Mouse (Mus musculus) hindbrain, embryonic 14.5 days (tissue): Measurements from ENCODE around the gene A2m. TPM values are rescaled to one million over a fixed set of nuclear protein-coding genes. Genes with fewer than 3 reads are reported as not detected.
A peak's percentile ranks its signal among the peaks of the same experiment; 100 is the strongest.

Experiments
- ATAC-seq: fragments of 200-750 bp; cut with Nextera tagmentation; 2 replicates; pipeline ENCODE4 v1.8.0; 2017; ENCODE audit warnings: moderate number of reproducible peaks, mild to moderate bottlenecking, moderate TSS enrichment, moderate library complexity; ENCODE audit not compliant: low FRiP score
- DNase-seq: peaks from one replicate; pipeline ENCODE4 v3.0.0-alpha.2; 2015; ENCODE audit warnings: low spot score
- H3K27ac ChIP-seq: fragments of 300-500 bp; sonication (generic); 2 replicates; pipeline ENCODE4 v1.5.1; 2014; ENCODE audit warnings: mild to moderate bottlenecking, moderate library complexity
- H3K27me3 ChIP-seq: fragments of 300-500 bp; sonication (generic); 2 replicates; pipeline ENCODE4 v1.6.1; 2014; ENCODE audit warnings: mild to moderate bottlenecking, low read length, mixed read lengths; ENCODE audit not compliant: control insufficient read depth, insufficient read depth
- H3K36me3 ChIP-seq: fragments of 300-500 bp; sonication (generic); replicated peaks from 2 replicates; pipeline ENCODE4 v1.6.1; 2014; ENCODE audit not compliant: control insufficient read depth, insufficient read depth
- H3K4me1 ChIP-seq: fragments of 300-500 bp; sonication (generic); replicated peaks from 2 replicates; pipeline ENCODE4 v1.6.1; 2014; ENCODE audit warnings: antibody characterized with exemption, low read length, mixed read lengths; ENCODE audit not compliant: control insufficient read depth, insufficient read depth
- H3K4me2 ChIP-seq: fragments of 300-500 bp; sonication (generic); replicated peaks from 2 replicates; pipeline ENCODE4 v1.6.1; 2014; ENCODE audit warnings: mild to moderate bottlenecking, moderate library complexity
- H3K4me3 ChIP-seq: fragments of 300-500 bp; sonication (generic); replicated peaks from 2 replicates; pipeline ENCODE4 v1.5.1; 2014; ENCODE audit warnings: mild to moderate bottlenecking, low read length
- H3K9ac ChIP-seq: fragments of 300-500 bp; sonication (generic); 2 replicates; pipeline ENCODE4 v1.6.1; 2014
- H3K9me3 ChIP-seq: fragments of 300-500 bp; sonication (generic); 2 replicates; pipeline ENCODE4 v1.6.1; 2016; ENCODE audit warnings: low read length; ENCODE audit not compliant: control insufficient read depth
- WGBS: fragments of 180-500 bp; shearing (Covaris S2); extraction: QIAGEN DNeasy Blood & Tissue Kit; methylation state at CpG from one replicate; pipeline ENCODE4 v1.1.7; 2014; 5-methylcytosine and 5-hydroxymethylcytosine counted together
- polyA plus RNA-seq: library from polyadenylated mRNA; unstranded; fragments of >200 nt; fragmentation: Nextera tagmentation; extraction: Ambion mirVana; gene quantifications from 2 replicates; pipeline ENCODE4 v1.2.1, GENCODE M21; 2014

Gene A2m
- 21.1 and 21.2 TPM in 2 replicates for polyA plus RNA-seq

DNA sequence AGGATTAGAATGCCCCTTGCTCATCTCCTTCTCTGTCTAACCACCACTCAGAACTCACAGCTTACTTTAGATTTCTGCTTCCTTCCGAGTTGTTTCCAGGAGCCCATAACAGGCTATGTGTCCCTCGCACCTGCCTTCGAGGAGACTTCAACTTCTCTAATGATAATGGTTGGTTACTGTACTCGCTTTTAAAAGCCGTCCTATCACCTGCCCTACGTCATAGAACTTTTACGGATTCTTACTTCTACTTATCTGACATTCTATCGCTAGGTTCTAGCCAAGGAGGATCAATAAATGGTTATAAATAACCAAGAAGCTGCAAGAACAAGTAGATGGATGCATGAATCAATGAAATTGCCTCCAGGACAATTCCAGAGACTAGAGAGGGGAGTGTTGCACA, at the start of gene A2m:
Gene A2m (plus strand): TSS at position 301 of the 400 bp plus-strand sequence.
- Histone ChIP-seq H3K27me3 (no peaks in the 10 kb centered on the region), H3K9me3 (no peaks in the 10 kb centered on the region), H3K4me3 (peak within 1 kb of the TSS; percentile 13; the same call in 1 of the 2 replicates), H3K4me2 (peak within 1 kb of the TSS; percentile 44), H3K4me1 (no peaks in the 10 kb centered on the region), H3K36me3 (no peaks in the 10 kb centered on the region), H3K27ac (no peak within 1 kb of the TSS), H3K9ac (0 out of 2 replicates have a peak within 1 kb of the TSS, but pooled peaks have one; percentile 7)
- no peak for ATAC-seq
- DNase-seq: no peak
- WGBS: 89% methylated on average over 8 of the region's 8 CpGs

DNA sequence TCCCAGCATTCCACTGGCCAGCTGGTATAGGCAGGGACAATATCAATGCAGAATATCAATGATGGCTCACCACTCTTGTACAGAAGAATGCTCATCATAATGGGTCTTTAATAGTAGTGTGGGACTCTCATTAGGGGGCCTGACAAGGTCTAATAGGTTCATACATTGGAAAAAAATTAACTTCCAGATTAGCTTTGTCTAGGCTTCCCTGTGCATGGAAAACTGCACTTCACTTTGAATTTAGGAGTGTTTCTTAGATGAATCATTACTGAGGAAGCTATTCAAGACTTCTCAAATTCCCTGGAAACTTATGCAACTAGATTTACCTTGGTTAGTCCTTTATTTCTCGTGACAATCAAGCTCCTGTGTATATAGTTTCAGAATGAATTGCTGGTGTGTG, 45.0 kb upstream of the A2m start:
- Histone ChIP-seq H3K9me3 (no peaks in the 10 kb centered on the region), H3K36me3 (no peaks in the 10 kb centered on the region), H3K4me1 (no peaks in the 10 kb centered on the region), H3K27me3 (no peaks in the 10 kb centered on the region), H3K9ac (no peak overlapping the region), H3K4me2 (no peak overlapping the region), H3K4me3 (no peak overlapping the region), H3K27ac (no peak overlapping the region)
- WGBS: 52% methylated on average over 1 of the region's 1 CpGs
- no peak for DNase-seq
- no peak for ATAC-seq

DNA sequence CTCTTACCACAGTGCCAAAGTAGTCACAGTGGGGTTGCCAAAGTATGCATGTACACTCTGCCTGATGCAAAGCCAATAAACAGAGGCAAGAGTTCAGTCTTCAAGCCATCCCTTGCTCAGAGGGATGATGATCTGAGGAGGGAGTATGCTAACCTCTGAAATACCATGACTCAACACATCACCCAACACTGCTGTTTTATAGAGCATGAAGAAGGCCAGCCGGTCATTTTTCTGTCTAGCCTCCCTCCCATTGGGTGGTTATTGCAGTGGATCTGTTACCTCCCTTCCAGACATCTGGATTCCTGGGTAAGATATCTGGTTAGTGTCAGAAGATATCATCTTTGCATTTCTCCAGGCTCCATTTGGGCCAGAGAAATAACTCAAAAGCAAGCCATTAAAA, 34.2 kb upstream of the A2m start:
- Histone ChIP-seq H3K27me3 (no peaks in the 10 kb centered on the region), H3K4me3 (no peak overlapping the region), H3K9me3 (no peaks in the 10 kb centered on the region), H3K4me1 (no peaks in the 10 kb centered on the region), H3K27ac (no peak overlapping the region), H3K4me2 (no peak overlapping the region), H3K9ac (no peak overlapping the region), H3K36me3 (no peaks in the 10 kb centered on the region)
- 80% methylated on average over 1 of the region's 1 CpGs for WGBS
- ATAC-seq: no peak
- DNase-seq: no peak

DNA sequence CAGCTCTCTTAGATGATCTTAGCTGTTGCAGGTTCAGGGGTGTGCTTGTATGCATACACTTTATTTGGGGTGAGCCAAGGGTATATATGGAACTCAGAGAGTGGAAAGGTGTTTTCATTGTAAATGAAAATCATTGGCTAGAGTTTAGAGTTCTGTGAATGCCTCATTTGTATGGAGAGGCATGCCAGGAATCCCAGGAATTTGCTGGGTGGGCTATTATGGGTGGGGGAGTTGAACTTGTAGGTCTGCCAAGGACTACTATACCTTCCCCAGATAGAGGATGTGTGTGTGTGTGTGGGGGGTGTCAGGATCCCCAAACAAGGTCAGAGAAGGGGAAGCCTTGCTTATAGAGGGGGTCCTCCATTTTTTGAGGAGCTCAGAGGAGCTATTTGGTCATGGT, 27.3 kb upstream of the A2m start:
- H3K27me3 ChIP-seq: no peaks in the 10 kb centered on the region
- H3K9me3 ChIP-seq: no peaks in the 10 kb centered on the region
- H3K9ac ChIP-seq: no peak overlapping the region
- no peak for ATAC-seq
- H3K4me1 ChIP-seq: no peaks in the 10 kb centered on the region
- H3K36me3 ChIP-seq: no peaks in the 10 kb centered on the region
- no peak for DNase-seq
- no peak overlapping the region for H3K4me2 ChIP-seq
- no peak overlapping the region for H3K27ac ChIP-seq
- no peak overlapping the region for H3K4me3 ChIP-seq

DNA sequence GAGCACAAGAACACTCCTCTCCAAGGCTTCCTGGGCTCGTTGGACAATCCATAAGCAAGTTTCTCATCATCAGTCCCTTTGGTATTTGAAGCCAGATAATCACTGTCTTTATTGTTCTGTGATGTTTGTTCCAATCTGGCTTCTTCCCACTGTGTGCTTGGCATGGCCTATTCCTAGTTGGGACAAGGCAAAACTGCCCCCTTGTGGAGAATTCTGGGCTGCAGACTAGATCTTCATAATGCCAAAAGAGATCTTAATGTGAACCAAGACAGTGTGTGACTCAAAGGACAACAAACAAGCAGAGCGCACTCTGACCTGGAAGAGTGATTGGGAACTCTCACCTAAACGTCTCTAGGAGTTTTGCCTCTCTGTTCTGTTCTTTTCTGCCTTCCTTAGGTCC, 23.4 kb upstream of the A2m start:
- Histone ChIP-seq H3K9ac (no peak overlapping the region), H3K9me3 (no peaks in the 10 kb centered on the region), H3K27ac (no peak overlapping the region), H3K4me3 (no peak overlapping the region), H3K36me3 (no peaks in the 10 kb centered on the region), H3K4me1 (no peaks in the 10 kb centered on the region), H3K4me2 (no peak overlapping the region), H3K27me3 (no peaks in the 10 kb centered on the region)
- DNase-seq: no peak
- no peak for ATAC-seq
- 46% methylated on average over 3 of the region's 3 CpGs for WGBS

DNA sequence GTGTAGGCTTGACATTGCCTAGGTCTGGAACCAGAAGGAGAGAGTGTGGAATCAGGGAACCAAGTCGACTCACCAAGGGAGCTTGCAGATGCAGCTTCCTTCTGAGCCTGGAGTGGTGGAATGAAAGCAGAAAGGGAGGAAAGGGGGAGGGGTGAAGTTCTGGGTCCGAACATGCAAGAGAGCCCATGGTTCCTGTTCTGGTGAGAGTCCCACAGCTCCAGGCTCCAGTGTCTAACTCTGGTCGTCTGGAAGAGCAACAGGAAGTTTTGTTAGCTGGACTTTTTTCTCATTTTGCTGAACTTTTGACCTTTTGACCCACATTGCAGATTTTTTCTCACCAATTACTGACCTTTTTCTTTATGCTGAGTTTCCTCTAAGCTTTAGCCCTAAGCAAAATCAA, 17.7 kb upstream of the A2m start:
- Histone ChIP-seq H3K27me3 (no peaks in the 10 kb centered on the region), H3K4me1 (no peaks in the 10 kb centered on the region), H3K27ac (no peak overlapping the region), H3K36me3 (no peaks in the 10 kb centered on the region), H3K9me3 (no peaks in the 10 kb centered on the region), H3K4me2 (no peak overlapping the region), H3K4me3 (no peak overlapping the region), H3K9ac (no peak overlapping the region)
- WGBS: 30% methylated on average over 3 of the region's 3 CpGs
- ATAC-seq (no peak), DNase-seq (no peak)

DNA sequence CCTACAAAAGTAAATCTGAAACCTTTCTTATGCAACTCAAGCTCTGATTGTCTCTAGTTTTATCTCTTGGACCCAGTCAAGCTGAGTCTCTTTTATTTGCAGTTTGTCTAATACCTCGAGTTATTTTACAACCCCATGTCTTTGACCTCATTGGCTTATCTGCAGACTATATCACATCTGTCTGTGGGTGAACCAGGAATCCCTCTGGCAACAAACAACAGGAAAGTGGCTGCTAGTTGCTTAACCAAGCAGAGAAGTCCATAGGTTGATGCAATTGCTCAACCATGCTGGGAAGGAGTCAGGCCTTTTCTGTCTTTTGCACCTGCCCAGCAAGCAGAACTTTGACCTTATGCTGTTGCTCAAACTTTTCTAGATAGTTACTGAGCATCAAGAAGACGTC, 12.7 kb upstream of the A2m start:
- DNase-seq (no peak), ATAC-seq (no peak)
- no peaks in the 10 kb centered on the region for H3K9me3 ChIP-seq
- H3K27ac ChIP-seq: no peak overlapping the region
- no peaks in the 10 kb centered on the region for H3K4me1 ChIP-seq
- no peaks in the 10 kb centered on the region for H3K27me3 ChIP-seq
- H3K36me3 ChIP-seq: no peaks in the 10 kb centered on the region
- no peak overlapping the region for H3K9ac ChIP-seq
- H3K4me2 ChIP-seq: no peak overlapping the region
- no peak overlapping the region for H3K4me3 ChIP-seq
- 82% methylated on average over 2 of the region's 2 CpGs for WGBS

DNA sequence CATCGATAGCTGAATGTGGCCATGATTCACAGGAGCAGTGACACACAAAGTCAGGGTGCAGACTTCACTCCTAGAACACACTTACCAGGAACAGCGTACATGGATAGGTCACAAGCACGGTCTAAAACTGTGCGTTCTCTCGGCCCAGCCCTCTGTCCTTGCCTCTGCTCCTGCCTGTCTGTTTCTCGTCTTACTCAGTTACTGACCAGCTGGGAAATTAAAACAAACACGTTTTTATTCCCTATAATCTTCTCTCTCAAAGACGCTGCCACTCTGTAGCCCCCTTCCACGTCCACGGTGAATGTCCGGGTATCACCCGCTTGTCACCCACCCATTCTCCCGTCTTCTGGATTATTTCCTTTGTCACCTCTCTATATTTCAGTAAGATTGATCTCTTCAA, 656 bp upstream of the A2m start:
- H3K36me3 ChIP-seq: no peaks in the 10 kb centered on the region
- no peak for ATAC-seq
- no peak overlapping the region for H3K27ac ChIP-seq
- 87% methylated on average over 13 of the region's 13 CpGs for WGBS
- no peaks in the 10 kb centered on the region for H3K27me3 ChIP-seq
- no peak for DNase-seq
- H3K9ac ChIP-seq: no peak overlapping the region
- H3K9me3 ChIP-seq: no peaks in the 10 kb centered on the region
- H3K4me1 ChIP-seq: no peaks in the 10 kb centered on the region
- no peak overlapping the region for H3K4me2 ChIP-seq
- no peak overlapping the region for H3K4me3 ChIP-seq

DNA sequence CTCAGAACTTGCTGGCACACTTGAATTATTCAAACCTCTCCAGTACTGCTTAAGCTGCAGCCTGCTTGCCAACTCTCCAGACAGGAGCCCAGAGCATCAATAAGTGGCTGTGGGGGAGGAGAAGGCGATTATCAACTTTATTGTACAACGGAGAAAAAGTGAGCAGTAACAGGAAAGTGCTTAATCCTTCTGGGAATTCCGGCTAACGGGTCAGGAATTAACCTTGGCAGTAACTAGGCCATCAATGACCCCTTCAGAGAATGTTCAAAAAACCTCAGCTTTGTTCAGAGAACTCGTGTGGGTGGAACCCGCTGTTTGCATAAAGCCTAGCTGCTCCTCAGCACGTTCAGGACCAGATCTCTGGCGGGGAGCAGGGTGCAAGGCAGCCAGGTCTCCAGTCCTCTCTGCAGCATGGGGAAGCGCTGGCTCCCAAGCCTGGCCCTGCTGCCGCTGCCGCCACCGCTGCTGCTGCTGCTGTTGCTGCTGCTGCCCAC, 749 bp downstream of the A2m start:
- no peaks in the 10 kb centered on the region for H3K9me3 ChIP-seq
- DNase-seq (no peak), ATAC-seq (peak; percentile 70; the same call in 1 of the 2 replicates)
- WGBS: 4% methylated on average over 12 of the region's 12 CpGs
- no peak overlapping the region for H3K27ac ChIP-seq
- H3K27me3 ChIP-seq: no peaks in the 10 kb centered on the region
- H3K4me1 ChIP-seq: no peaks in the 10 kb centered on the region
- peak overlapping the region; percentile 13; the same call in 1 of the 2 replicates for H3K4me3 ChIP-seq
- H3K4me2 ChIP-seq: peak overlapping the region; percentile 44
- 0 out of 2 replicates have a peak overlapping the region, but pooled peaks have one; percentile 7 for H3K9ac ChIP-seq
- no peaks in the 10 kb centered on the region for H3K36me3 ChIP-seq

DNA sequence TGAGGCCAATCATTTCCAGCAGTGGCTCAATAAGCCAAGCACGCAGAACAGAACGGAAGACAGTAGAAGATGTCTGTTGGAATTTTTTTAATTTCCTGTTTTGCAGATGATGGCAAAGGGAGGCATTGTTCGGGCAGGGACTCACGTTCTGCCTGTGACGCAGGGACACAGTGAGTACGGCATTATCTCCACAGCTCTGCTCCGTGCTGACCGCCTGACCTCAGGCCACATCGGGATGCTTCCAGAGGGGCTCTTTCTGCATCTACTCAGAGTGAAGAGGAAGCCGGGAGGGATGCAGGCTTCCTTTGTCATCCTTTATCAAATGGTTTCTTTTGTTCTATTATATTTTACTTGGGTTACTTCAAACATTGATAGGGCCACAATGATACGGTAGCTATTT, 13.3 kb downstream of the A2m start:
- DNase-seq (no peak), ATAC-seq (no peak)
- H3K27me3 ChIP-seq: no peaks in the 10 kb centered on the region
- H3K9ac ChIP-seq: no peak overlapping the region
- H3K4me3 ChIP-seq: no peak overlapping the region
- H3K4me1 ChIP-seq: no peaks in the 10 kb centered on the region
- H3K27ac ChIP-seq: no peak overlapping the region
- 67% methylated on average over 11 of the region's 11 CpGs for WGBS
- no peak overlapping the region for H3K4me2 ChIP-seq
- no peaks in the 10 kb centered on the region for H3K36me3 ChIP-seq
- no peaks in the 10 kb centered on the region for H3K9me3 ChIP-seq
